Mouse (Mus musculus): ENCODE measurements around the gene Tmem235. TPM values are rescaled to one million over a fixed set of nuclear protein-coding genes. Genes with fewer than 3 reads are reported as not detected.

The Tmem235 gene
- polyA plus RNA-seq, 1 experiment from 2014 or later, result not detected

GRCm38 (mm10) chr11:117863174-117863856 lies 2.8 kb downstream of the Tmem235 start:
- 0 out of 2 replicates have a peak, but pooled peaks cover 8% of the 10 kb centered on the region for H3K4me1 ChIP-seq (ENCODE audit: control insufficient read depth, insufficient read depth, low read length)
- peaks cover 28% of the 10 kb centered on the region for H3K27me3 ChIP-seq (ENCODE audit: control insufficient read depth, insufficient read depth, low read length)
- no peaks in the 10 kb centered on the region; the same call in 1 of the 2 replicates for H3K36me3 ChIP-seq (ENCODE audit: control insufficient read depth, insufficient read depth, low read length)
- no peak for DNase-seq (ENCODE audit: low spot score)
- H3K9me3 ChIP-seq (ENCODE audit: control insufficient read depth, low read length), result no peaks in the 10 kb centered on the region
- no peak for ATAC-seq (ENCODE audit: insufficient number of reproducible peaks, low FRiP score, low TSS enrichment, low read depth)
- H3K9ac ChIP-seq (ENCODE audit: low read length), result no peak overlapping the region
- 35% methylated on average over 11 of the region's 11 CpGs for WGBS
- H3K4me3 ChIP-seq (ENCODE audit: low read depth, low read length), result no peak overlapping the region
- H3K27ac ChIP-seq (replicated peaks; ENCODE audit: low read depth, low read length), result no peak overlapping the region
- H3K4me2 ChIP-seq (ENCODE audit: low read depth, severe bottlenecking), result no peak overlapping the region

GRCm38 (mm10) chr11:117864805-117865204 lies 4.3 kb downstream of the Tmem235 start:
- Histone ChIP-seq H3K27me3 (ENCODE audit: control insufficient read depth, insufficient read depth, low read length) (peaks cover 24% of the 10 kb centered on the region), H3K36me3 (ENCODE audit: control insufficient read depth, insufficient read depth, low read length) (no peaks in the 10 kb centered on the region; the same call in 1 of the 2 replicates), H3K4me2 (ENCODE audit: low read depth, severe bottlenecking) (no peak overlapping the region), H3K4me3 (ENCODE audit: low read depth, low read length) (no peak overlapping the region), H3K9ac (ENCODE audit: low read length) (no peak overlapping the region), H3K9me3 (ENCODE audit: control insufficient read depth, low read length) (no peaks in the 10 kb centered on the region), H3K4me1 (ENCODE audit: control insufficient read depth, insufficient read depth, low read length) (0 out of 2 replicates have a peak, but pooled peaks cover 6% of the 10 kb centered on the region), H3K27ac (replicated peaks; ENCODE audit: low read depth, low read length) (no peak overlapping the region)
- ATAC-seq (ENCODE audit: insufficient number of reproducible peaks, low FRiP score, low TSS enrichment, low read depth) (no peak), DNase-seq (ENCODE audit: low spot score) (no peak)
- 40% methylated on average over 2 of the region's 2 CpGs for WGBS

GRCm38 (mm10) chr11:117865988-117866387 lies 5.4 kb downstream of the Tmem235 start:
- Histone ChIP-seq H3K4me3 (ENCODE audit: low read depth, low read length) (no peak overlapping the region), H3K4me2 (ENCODE audit: low read depth, severe bottlenecking) (no peak overlapping the region), H3K27me3 (ENCODE audit: control insufficient read depth, insufficient read depth, low read length) (peaks cover 12% of the 10 kb centered on the region; the same call in 1 of the 2 replicates), H3K36me3 (ENCODE audit: control insufficient read depth, insufficient read depth, low read length) (no peaks in the 10 kb centered on the region; the same call in 1 of the 2 replicates), H3K9me3 (ENCODE audit: control insufficient read depth, low read length) (no peaks in the 10 kb centered on the region), H3K4me1 (ENCODE audit: control insufficient read depth, insufficient read depth, low read length) (no peaks in the 10 kb centered on the region), H3K9ac (ENCODE audit: low read length) (no peak overlapping the region), H3K27ac (replicated peaks; ENCODE audit: low read depth, low read length) (no peak overlapping the region)
- ATAC-seq (ENCODE audit: insufficient number of reproducible peaks, low FRiP score, low TSS enrichment, low read depth), result no peak
- 44% methylated on average over 6 of the region's 6 CpGs for WGBS
- no peak for DNase-seq (ENCODE audit: low spot score)

- Histone ChIP-seq H3K4me3 (ENCODE audit: low read depth, low read length) (no peak overlapping the region), H3K4me1 (ENCODE audit: control insufficient read depth, insufficient read depth, low read length) (peaks cover 3% of the 10 kb centered on the region; the same call in 1 of the 2 replicates), H3K36me3 (ENCODE audit: control insufficient read depth, insufficient read depth, low read length) (no peaks in the 10 kb centered on the region; the same call in 1 of the 2 replicates), H3K9me3 (ENCODE audit: control insufficient read depth, low read length) (no peaks in the 10 kb centered on the region), H3K27ac (replicated peaks; ENCODE audit: low read depth, low read length) (no peak overlapping the region), H3K4me2 (ENCODE audit: low read depth, severe bottlenecking) (no peak overlapping the region), H3K9ac (ENCODE audit: low read length) (no peak overlapping the region), H3K27me3 (ENCODE audit: control insufficient read depth, insufficient read depth, low read length) (no peaks in the 10 kb centered on the region)
- WGBS, result 40% methylated on average over 12 of the region's 12 CpGs
- DNase-seq (ENCODE audit: low spot score) (peak; percentile 85), ATAC-seq (ENCODE audit: insufficient number of reproducible peaks, low FRiP score, low TSS enrichment, low read depth) (no peak)
Observed at GRCm38 (mm10) chr11:117870688-117871365, 10.3 kb downstream of the Tmem235 start.

- Histone ChIP-seq H3K36me3 (ENCODE audit: control insufficient read depth, insufficient read depth, low read length) (no peaks in the 10 kb centered on the region; the same call in 1 of the 2 replicates), H3K27ac (replicated peaks; ENCODE audit: low read depth, low read length) (no peak overlapping the region), H3K4me3 (ENCODE audit: low read depth, low read length) (no peak overlapping the region), H3K9ac (ENCODE audit: low read length) (no peak overlapping the region), H3K9me3 (ENCODE audit: control insufficient read depth, low read length) (no peaks in the 10 kb centered on the region), H3K4me2 (ENCODE audit: low read depth, severe bottlenecking) (no peak overlapping the region), H3K27me3 (ENCODE audit: control insufficient read depth, insufficient read depth, low read length) (no peaks in the 10 kb centered on the region), H3K4me1 (ENCODE audit: control insufficient read depth, insufficient read depth, low read length) (peaks cover 3% of the 10 kb centered on the region; the same call in 1 of the 2 replicates)
- WGBS, result 71% methylated on average over 5 of the region's 5 CpGs
- no peak for DNase-seq (ENCODE audit: low spot score)
- ATAC-seq (ENCODE audit: insufficient number of reproducible peaks, low FRiP score, low TSS enrichment, low read depth), result no peak
Observed at GRCm38 (mm10) chr11:117871376-117871775, 10.8 kb downstream of the Tmem235 start.

GRCm38 (mm10) chr11:117871911-117872584 lies 11.5 kb downstream of the Tmem235 start:
- Histone ChIP-seq H3K9me3 (ENCODE audit: control insufficient read depth, low read length) (no peaks in the 10 kb centered on the region), H3K27ac (replicated peaks; ENCODE audit: low read depth, low read length) (no peak overlapping the region), H3K4me3 (ENCODE audit: low read depth, low read length) (no peak overlapping the region; the same call in 1 of the 2 replicates), H3K4me1 (ENCODE audit: control insufficient read depth, insufficient read depth, low read length) (peaks cover 3% of the 10 kb centered on the region; the same call in 1 of the 2 replicates), H3K27me3 (ENCODE audit: control insufficient read depth, insufficient read depth, low read length) (no peaks in the 10 kb centered on the region), H3K36me3 (ENCODE audit: control insufficient read depth, insufficient read depth, low read length) (no peaks in the 10 kb centered on the region; the same call in 1 of the 2 replicates), H3K9ac (ENCODE audit: low read length) (no peak overlapping the region), H3K4me2 (ENCODE audit: low read depth, severe bottlenecking) (no peak overlapping the region)
- ATAC-seq (ENCODE audit: insufficient number of reproducible peaks, low FRiP score, low TSS enrichment, low read depth) (no peak), DNase-seq (ENCODE audit: low spot score) (no peak)
- 62% methylated on average over 12 of the region's 12 CpGs for WGBS

- peak; percentile 55; the same call in 1 of the 2 replicates for ATAC-seq (ENCODE audit: insufficient number of reproducible peaks, low FRiP score, low TSS enrichment, low read depth)
- 2% methylated on average over 51 of the region's 51 CpGs for whole genome bisulfite sequencing
- H3K4me1 ChIP-seq (ENCODE audit: control insufficient read depth, insufficient read depth, low read length), result peaks cover 3% of the 10 kb centered on the region; the same call in 1 of the 2 replicates
Observed at GRCm38 (mm10) chr11:117872861-117873608, 12.5 kb downstream of the Tmem235 start, which contains the start of gene Tha1. Gene Tha1 (minus strand): TSS chr11:117873481.

More at GRCm38 (mm10) chr11:117872861-117873608, 12.5 kb downstream of the Tmem235 start, which contains the start of gene Tha1:
- Histone ChIP-seq H3K9me3 (ENCODE audit: control insufficient read depth, low read length) (no peaks in the 10 kb centered on the region), H3K27ac (replicated peaks; ENCODE audit: low read depth, low read length) (0 out of 2 replicates have a peak within 1 kb of the TSS, but pooled peaks have one; percentile 12), H3K9ac (ENCODE audit: low read length) (peak within 1 kb of the TSS; percentile 67; the same call in 1 of the 2 replicates), H3K4me2 (ENCODE audit: low read depth, severe bottlenecking) (peak within 1 kb of the TSS; percentile 96), H3K27me3 (ENCODE audit: control insufficient read depth, insufficient read depth, low read length) (no peaks in the 10 kb centered on the region), H3K4me3 (ENCODE audit: low read depth, low read length) (peak within 1 kb of the TSS; percentile 64), H3K36me3 (ENCODE audit: control insufficient read depth, insufficient read depth, low read length) (no peaks in the 10 kb centered on the region; the same call in 1 of the 2 replicates)
- peak; percentile 87 for DNase-seq (ENCODE audit: low spot score)

Measured in limb, embryonic 11.5 days (tissue).